Mouse (Mus musculus): ENCODE data around the gene Ppie. TPM values are rescaled to one million over a fixed set of nuclear protein-coding genes. Genes with fewer than 3 reads are reported as not detected.
"Not testable (repeated sequence)": the region's sequence is repeated elsewhere in the genome, so short reads cannot be mapped to it uniquely, and the experiment has no call there.

Gene Ppie
- total and polyA plus RNA-seq, 3 experiments = 17.3 to 70.7 (median 39.3) TPM

DNA sequence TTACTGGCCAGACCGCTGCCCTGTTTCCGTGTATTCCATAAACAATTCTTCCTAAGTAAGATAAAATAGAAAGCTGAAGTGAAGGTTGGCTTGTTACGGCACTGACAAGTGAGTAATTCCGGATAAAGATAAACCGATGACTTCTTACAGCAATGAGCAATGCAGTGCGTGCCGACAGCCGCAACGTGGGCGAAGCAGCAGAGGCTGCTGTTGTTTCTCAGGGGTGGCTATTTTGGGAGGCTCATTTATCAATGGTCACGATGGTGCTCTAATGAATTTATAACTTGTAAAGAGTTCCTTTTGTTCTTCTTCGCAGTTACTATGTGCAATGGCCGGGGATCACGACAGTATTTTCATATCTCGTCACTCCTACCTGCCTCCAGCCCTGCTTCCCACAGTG is 24.4 kb upstream of the Ppie start:
- Histone ChIP-seq H3K27me3 (ENCODE audit: insufficient read depth, low read length) (peaks cover 13% of the 10 kb centered on the region), H3K36me3 (replicated peaks) (no peaks in the 10 kb centered on the region), H3K4me3 (ENCODE audit: low read depth, low read length) (no peak overlapping the region), H3K9me3 (replicated peaks) (no peaks in the 10 kb centered on the region), H3K4me1 (ENCODE audit: insufficient read depth, low read depth, low read length) (no peaks in the 10 kb centered on the region)
- no peak for DNase-seq (ENCODE audit: low spot score)
- TF ChIP-seq TAL1 (conservative IDR thresholded peaks at IDR 0.05; ENCODE audit: low read depth, low read length) = no peak
- TF ChIP-seq GATA2 (IDR thresholded peaks at IDR 0.05; ENCODE audit: borderline replicate concordance, low read depth, low read length) = no peak
- TF ChIP-seq GATA1 (IDR thresholded peaks at IDR 0.05; ENCODE audit: borderline replicate concordance, low read length) = no peak
- no peak for TF ChIP-seq POLR2AphosphoS5 (IDR thresholded peaks at IDR 0.05; ENCODE audit: insufficient replicate concordance, low read depth, low read length)
- no peak for ATAC-seq (ENCODE audit: extremely low read depth, insufficient number of reproducible peaks, low FRiP score, poor library complexity, severe bottlenecking)

DNA sequence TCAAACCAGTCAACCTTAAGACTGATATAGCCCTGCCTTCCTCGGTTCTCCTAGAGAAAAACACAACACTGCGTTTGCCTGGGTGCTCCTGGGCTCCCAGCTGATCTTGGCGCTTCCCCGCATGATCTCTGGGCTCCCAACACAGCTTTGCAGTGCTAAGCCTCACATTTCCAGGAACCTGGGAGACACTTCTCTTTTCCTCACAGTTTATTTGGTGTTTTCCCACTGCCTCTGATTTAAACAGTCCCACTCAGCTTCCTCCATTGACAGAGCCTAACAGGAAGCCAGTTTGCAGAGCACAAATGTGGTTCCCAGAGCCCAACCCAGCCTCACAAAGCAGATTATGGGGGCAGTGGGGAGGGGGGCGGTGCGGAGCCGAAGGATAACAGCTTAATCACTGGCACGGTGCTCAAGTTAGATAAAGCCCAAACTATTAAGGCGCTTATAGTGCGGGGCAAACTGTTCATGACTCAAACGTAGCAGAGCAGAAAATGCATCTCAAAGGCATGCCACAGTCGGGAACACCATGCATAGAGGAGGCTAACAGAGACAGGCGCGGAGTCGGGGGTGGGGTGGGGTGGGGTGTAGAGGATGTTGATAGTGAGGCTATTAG is 22.7 kb upstream of the Ppie start:
- TF ChIP-seq GATA2 (IDR thresholded peaks at IDR 0.05; ENCODE audit: borderline replicate concordance, low read depth, low read length) = no peak
- TF ChIP-seq CTCF (IDR thresholded peaks at IDR 0.05; ENCODE audit: low read depth, low read length) = no peak
- Histone ChIP-seq H3K4me1 (ENCODE audit: insufficient read depth, low read depth, low read length) (no peaks in the 10 kb centered on the region), H3K9me3 (replicated peaks) (no peaks in the 10 kb centered on the region), H3K36me3 (replicated peaks) (no peaks in the 10 kb centered on the region), H3K27me3 (ENCODE audit: insufficient read depth, low read length) (peaks cover 10% of the 10 kb centered on the region), H3K4me3 (ENCODE audit: low read depth, low read length) (no peak overlapping the region)
- ATAC-seq (ENCODE audit: extremely low read depth, insufficient number of reproducible peaks, low FRiP score, poor library complexity, severe bottlenecking) (no peak), DNase-seq (ENCODE audit: low spot score) (no peak)

DNA sequence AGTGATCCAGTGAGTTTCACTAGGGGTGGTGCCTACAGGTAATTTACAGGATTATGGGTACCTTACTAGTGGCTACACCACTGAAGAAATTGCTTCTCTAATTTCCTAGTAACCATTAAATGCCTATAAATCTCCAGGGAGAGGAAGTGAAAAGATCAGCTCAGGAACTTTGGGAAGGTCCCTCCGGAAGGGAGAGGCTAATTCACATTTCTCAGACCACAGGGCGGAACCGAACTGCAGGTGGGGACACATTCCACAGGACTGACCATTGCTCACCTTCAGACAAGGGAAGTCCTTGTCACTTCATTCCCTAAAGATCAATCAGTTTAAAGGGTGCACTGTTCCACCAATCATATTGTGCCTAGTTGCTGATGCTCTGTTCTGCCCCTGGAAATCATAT is 21.5 kb upstream of the Ppie start:
- H3K27me3 ChIP-seq (ENCODE audit: insufficient read depth, low read length); H3K9me3 ChIP-seq (replicated peaks); H3K4me3 ChIP-seq (ENCODE audit: low read depth, low read length); ATAC-seq (ENCODE audit: extremely low read depth, insufficient number of reproducible peaks, low FRiP score, poor library complexity, severe bottlenecking); H3K36me3 ChIP-seq (replicated peaks); DNase-seq (ENCODE audit: low spot score); H3K4me1 ChIP-seq (ENCODE audit: insufficient read depth, low read depth, low read length): not testable (repeated sequence)

DNA sequence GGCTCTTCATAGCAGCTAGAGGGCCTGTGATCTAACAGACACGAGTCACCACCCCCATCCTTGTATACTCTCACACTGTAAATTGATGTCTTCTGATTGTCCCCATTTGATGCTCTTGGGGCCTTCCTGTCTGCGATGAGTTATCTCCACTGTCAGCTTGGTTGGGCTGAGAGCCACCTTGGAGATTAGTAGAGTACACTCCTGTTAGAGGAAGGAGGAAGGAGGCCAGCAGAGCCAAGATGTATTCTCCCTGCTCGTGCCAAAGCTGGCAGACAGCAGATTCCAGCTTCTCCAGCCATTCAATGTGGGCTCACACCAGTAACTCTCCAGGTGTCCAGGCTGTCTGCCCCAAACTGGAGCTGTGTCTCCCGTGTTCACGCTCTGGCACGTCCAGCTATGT is 20.8 kb upstream of the Ppie start:
- Histone ChIP-seq H3K4me1 (ENCODE audit: insufficient read depth, low read depth, low read length) (no peaks in the 10 kb centered on the region), H3K9me3 (replicated peaks) (no peaks in the 10 kb centered on the region), H3K27me3 (ENCODE audit: insufficient read depth, low read length) (peaks cover 10% of the 10 kb centered on the region), H3K36me3 (replicated peaks) (no peaks in the 10 kb centered on the region), H3K4me3 (ENCODE audit: low read depth, low read length) (no peak overlapping the region)
- ATAC-seq (ENCODE audit: extremely low read depth, insufficient number of reproducible peaks, low FRiP score, poor library complexity, severe bottlenecking) (no peak), DNase-seq (ENCODE audit: low spot score) (no peak)
- TF ChIP-seq GATA1 (IDR thresholded peaks at IDR 0.05; ENCODE audit: borderline replicate concordance, low read length) = no peak
- no peak for TF ChIP-seq GATA2 (IDR thresholded peaks at IDR 0.05; ENCODE audit: borderline replicate concordance, low read depth, low read length)
- no peak for TF ChIP-seq POLR2AphosphoS5 (IDR thresholded peaks at IDR 0.05; ENCODE audit: insufficient replicate concordance, low read depth, low read length)
- no peak for TF ChIP-seq CTCF (IDR thresholded peaks at IDR 0.05; ENCODE audit: low read depth, low read length)
- TF ChIP-seq TAL1 (conservative IDR thresholded peaks at IDR 0.05; ENCODE audit: low read depth, low read length) = no peak

DNA sequence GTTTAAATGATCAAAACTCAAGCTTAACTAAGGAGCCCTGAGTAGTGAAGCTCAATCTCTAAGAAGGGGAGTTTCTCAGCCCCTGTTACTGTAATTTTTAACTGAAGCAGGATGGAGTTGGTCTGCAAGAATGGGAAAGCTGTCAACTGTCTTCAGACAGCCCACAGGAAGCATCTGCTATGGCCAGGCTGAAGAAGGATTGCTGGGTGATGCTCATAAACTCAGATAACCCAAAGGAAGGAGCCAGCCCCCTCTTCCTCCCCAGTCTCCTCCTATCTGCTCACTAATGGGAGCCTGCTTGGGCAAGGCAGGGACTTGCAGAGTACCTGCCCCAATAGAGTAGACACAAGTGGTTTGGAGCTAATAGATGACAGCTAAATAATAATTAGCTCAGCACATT is 16.1 kb upstream of the Ppie start:
- DNase-seq (ENCODE audit: low spot score) (no peak), ATAC-seq (ENCODE audit: extremely low read depth, insufficient number of reproducible peaks, low FRiP score, poor library complexity, severe bottlenecking) (no peak)
- H3K27me3 ChIP-seq (ENCODE audit: insufficient read depth, low read length) = peaks cover 11% of the 10 kb centered on the region
- H3K4me3 ChIP-seq (ENCODE audit: low read depth, low read length) = no peak overlapping the region
- H3K4me1 ChIP-seq (ENCODE audit: insufficient read depth, low read depth, low read length) = no peaks in the 10 kb centered on the region
- H3K9me3 ChIP-seq (replicated peaks) = no peaks in the 10 kb centered on the region
- no peaks in the 10 kb centered on the region for H3K36me3 ChIP-seq (replicated peaks)
- TF ChIP-seq GATA2 (IDR thresholded peaks at IDR 0.05; ENCODE audit: borderline replicate concordance, low read depth, low read length) = no peak
- no peak for TF ChIP-seq POLR2AphosphoS5 (IDR thresholded peaks at IDR 0.05; ENCODE audit: insufficient replicate concordance, low read depth, low read length)
- no peak for TF ChIP-seq CTCF (IDR thresholded peaks at IDR 0.05; ENCODE audit: low read depth, low read length)

DNA sequence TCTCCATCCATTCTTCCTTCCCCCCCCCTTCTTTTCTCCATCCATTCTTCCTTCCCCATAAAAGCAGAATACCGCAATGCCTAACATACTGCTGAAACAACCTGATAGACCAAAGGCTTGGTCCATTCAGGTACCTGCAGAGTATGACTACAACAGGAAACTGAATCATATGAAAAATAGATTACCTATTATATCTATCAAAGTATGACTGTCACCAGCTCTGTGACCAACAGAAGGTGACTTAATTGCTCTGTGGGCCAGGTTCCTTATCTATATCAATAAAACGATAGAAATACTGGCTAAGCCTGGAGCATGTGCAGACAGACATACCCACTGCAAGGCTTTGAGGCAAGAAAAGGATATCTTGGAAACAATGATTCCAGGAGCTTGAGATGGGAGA is 15.7 kb upstream of the Ppie start:
- no peaks in the 10 kb centered on the region for H3K36me3 ChIP-seq (replicated peaks)
- H3K4me1 ChIP-seq (ENCODE audit: insufficient read depth, low read depth, low read length) = no peaks in the 10 kb centered on the region
- ATAC-seq (ENCODE audit: extremely low read depth, insufficient number of reproducible peaks, low FRiP score, poor library complexity, severe bottlenecking) (no peak), DNase-seq (ENCODE audit: low spot score) (no peak)
- peaks cover 8% of the 10 kb centered on the region for H3K27me3 ChIP-seq (ENCODE audit: insufficient read depth, low read length)
- H3K4me3 ChIP-seq (ENCODE audit: low read depth, low read length) = no peak overlapping the region
- no peaks in the 10 kb centered on the region for H3K9me3 ChIP-seq (replicated peaks)
- TF ChIP-seq CTCF (IDR thresholded peaks at IDR 0.05; ENCODE audit: low read depth, low read length) (no peak), POLR2AphosphoS5 (IDR thresholded peaks at IDR 0.05; ENCODE audit: insufficient replicate concordance, low read depth, low read length) (no peak), TAL1 (conservative IDR thresholded peaks at IDR 0.05; ENCODE audit: low read depth, low read length) (no peak), GATA1 (IDR thresholded peaks at IDR 0.05; ENCODE audit: borderline replicate concordance, low read length) (no peak), GATA2 (IDR thresholded peaks at IDR 0.05; ENCODE audit: borderline replicate concordance, low read depth, low read length) (no peak)

DNA sequence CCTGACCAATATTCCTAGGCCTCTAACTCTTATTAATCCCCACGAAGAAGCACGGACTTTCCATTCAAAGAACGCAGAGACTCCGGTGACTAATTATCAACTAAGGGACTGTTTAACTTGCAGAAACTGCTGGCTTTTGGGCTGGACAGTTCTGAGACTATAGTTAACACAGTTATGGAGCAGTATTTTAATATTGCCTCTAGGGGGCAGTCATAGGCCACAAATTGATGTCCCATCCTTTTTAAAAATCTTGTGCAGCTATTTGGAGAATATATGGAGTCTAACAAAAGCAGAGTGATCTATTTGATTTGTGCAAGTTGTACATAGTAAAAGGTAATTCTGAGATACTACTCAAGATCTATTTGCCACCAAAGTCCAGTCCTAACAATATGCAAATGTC is 15.3 kb upstream of the Ppie start:
- Histone ChIP-seq H3K4me3 (ENCODE audit: low read depth, low read length) (no peak overlapping the region), H3K36me3 (replicated peaks) (no peaks in the 10 kb centered on the region), H3K9me3 (replicated peaks) (no peaks in the 10 kb centered on the region), H3K27me3 (ENCODE audit: insufficient read depth, low read length) (peaks cover 8% of the 10 kb centered on the region), H3K4me1 (ENCODE audit: insufficient read depth, low read depth, low read length) (no peaks in the 10 kb centered on the region)
- no peak for TF ChIP-seq TAL1 (conservative IDR thresholded peaks at IDR 0.05; ENCODE audit: low read depth, low read length)
- TF ChIP-seq GATA1 (IDR thresholded peaks at IDR 0.05; ENCODE audit: borderline replicate concordance, low read length) = no peak
- TF ChIP-seq CTCF (IDR thresholded peaks at IDR 0.05; ENCODE audit: low read depth, low read length) = no peak
- TF ChIP-seq GATA2 (IDR thresholded peaks at IDR 0.05; ENCODE audit: borderline replicate concordance, low read depth, low read length) = no peak
- TF ChIP-seq POLR2AphosphoS5 (IDR thresholded peaks at IDR 0.05; ENCODE audit: insufficient replicate concordance, low read depth, low read length) = no peak
- DNase-seq (ENCODE audit: low spot score) (no peak), ATAC-seq (ENCODE audit: extremely low read depth, insufficient number of reproducible peaks, low FRiP score, poor library complexity, severe bottlenecking) (no peak; the same call in 1 of the 2 replicates)
